Mouse (Mus musculus) 3134 (cell line): Measurements from ENCODE around the gene Stat2.
"Not testable (repeated sequence)": the region's sequence is repeated elsewhere in the genome, so short reads cannot be mapped to it uniquely, and the experiment has no call there.

Experiments used
- DNase-seq: peaks from one replicate; pipeline ENCODE4 v3.0.0-alpha.2; 2011; ENCODE audit warnings: low spot score; ENCODE audit not compliant: insufficient read length; ENCODE audit errors: extremely low read depth

Gene Stat2

DNA sequence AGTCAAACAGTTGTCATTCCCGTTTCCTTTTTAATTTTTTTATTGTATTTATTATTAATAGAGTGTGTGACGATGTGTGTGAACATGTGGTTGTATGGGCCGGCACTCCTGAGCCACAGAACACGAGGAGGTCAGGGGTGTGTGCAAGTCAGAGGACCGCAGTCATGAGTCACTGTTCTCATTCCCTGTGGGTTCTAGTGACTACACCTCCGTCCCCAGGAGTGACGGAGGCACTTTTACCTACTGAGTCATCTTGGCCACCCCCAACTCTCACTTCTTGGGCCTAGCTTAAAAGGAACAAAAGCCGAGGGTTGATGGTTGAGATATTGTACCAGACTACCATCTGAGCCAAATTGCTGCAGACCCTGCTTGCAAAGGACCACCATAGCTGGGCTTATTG is 14.0 kb upstream of the Stat2 start:
- DNase-seq = peak; percentile 76

DNA sequence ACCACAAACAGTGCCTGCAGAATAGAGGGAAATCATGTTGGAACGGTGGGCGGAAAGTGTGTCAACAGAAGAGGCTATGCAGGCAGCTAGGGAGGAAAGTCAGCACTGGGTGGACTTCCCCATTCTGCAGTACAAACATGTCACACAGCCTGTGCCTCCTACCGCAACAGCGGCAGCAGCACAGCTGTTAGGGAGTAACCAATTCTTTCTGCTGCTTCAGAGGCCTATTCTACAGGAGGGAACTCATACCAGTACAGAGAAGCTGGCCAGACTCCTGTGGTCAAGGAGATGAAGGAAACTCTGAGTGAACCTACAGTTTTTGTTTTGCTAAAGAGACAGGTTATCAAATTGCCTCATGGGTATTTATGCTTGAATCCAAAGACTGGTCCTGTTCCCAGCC is 11.4 kb upstream of the Stat2 start:
- DNase-seq = no peak

DNA sequence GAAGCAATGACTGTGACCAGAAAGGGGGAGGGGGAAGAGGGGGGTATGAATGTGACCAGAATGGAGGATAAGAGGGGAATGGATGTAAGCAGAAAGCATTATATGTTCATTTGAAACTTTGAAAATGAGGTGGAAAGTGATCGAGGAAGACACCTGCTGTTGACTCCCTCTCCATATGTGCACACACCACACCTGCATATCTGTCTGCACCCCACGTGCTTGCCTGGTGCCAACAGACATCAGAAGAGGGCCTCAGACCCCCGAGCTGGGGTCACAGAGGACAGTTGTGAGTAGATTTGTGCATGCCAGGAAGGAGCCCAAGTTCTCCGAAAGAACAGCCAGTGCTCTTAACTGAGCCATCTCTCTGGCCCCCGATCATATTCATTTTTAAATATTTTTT is 10.4 kb upstream of the Stat2 start:
- no peak for DNase-seq

DNA sequence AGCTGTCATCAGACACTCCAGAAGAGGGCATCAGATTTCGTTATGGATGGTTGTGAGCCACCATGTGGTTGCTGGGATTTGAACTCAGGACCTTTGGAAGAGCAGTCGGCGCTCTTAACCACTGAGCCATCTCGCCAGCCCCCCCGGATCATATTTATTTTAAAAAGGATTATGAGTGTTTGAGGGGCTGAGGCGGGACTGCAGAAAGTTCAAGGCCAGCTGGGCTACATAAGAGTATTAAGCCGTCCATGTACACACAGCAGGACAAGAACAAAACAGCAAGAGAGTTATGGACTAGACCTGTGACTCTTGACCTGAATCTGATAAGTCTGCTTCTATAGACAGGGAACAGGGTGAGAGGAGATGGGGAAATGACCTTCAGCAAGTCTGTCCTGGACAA is 10.0 kb upstream of the Stat2 start:
- not testable (repeated sequence) for DNase-seq

DNA sequence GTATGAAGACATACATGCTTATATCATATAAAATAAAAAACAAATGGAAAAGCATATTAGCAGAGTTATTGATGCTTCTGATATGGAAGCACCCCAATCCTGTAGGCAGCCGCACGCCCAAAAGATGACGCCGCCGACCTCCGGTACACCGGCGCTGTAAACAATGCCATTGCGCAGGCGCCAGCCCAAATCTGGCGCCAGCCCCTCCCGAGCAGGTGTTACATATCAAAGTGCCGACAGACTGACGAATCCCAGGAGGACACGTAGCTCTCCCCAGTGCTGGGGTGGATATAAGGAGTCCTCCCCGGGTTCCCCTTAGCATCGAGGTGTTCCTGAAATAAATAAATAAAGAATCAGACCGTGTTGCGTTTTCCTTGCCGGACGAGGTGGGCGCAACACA is 8.1 kb upstream of the Stat2 start:
- no peak for DNase-seq

DNA sequence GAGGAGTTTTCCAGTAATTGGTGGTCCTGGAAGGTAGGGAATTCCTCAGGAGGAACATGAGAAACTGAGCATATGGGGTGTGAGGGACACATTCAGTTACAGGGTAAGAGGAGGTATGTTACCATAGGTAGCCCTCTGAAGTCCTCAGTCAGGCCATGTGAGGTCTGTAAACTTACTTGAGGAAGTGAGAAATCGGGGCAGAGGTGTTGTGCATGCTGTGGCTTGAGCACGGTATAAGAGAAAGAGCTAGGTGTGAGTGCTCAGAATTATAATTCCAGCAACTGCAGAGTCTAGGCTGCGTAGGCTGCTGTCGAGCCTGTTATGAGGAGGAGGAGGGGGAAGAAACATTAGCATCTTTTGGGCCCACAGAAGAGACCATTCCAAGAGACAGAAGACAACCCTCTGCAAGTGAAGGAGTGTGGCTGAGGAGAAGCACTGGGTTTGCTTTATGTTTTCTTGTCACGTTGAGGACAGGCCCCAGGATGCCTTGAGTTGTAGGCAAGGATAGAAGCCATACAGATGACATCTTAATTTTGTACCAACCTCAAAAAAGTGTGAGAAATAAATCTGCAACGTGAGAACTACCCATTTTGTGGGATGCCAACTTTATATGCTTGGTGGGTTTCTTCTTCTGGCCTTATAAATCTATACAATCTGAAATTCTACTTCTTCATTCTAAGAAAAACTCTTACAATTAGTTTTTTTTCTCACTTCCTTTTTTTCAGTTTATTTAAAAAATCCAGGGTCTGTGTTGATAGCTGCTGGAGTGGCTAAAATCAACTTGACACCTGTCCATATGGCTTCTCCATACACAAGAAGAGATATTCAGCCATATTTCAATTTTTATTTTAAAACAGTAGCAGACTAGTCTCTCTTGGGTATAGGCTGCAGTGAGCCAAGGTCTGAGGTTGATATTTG is 6.7 kb upstream of the Stat2 start:
- DNase-seq = no peak

DNA sequence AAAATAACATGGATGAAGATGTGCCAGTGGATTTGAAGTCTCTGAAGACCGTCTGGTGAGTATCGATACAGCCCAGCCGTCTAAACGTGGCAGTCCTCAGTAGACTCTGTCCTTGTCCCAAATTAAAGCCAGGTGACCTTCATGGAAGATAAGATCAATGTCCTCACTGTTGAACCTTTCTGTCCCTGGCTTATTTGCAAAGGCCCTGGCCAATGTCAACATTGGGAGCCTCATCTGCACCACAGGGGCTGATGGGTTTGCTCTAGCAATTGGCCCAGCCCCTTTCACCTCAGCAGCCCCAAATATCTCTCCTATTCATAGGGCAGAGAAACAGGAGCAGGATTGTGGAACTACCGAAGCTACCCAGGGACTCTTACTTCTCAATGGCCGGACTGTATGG is 2.0 kb upstream of the Stat2 start, which contains the start of gene Apof:
TSS of gene Apof (plus strand) at position 301 of the 400 bp plus-strand sequence.
- DNase-seq = no peak

DNA sequence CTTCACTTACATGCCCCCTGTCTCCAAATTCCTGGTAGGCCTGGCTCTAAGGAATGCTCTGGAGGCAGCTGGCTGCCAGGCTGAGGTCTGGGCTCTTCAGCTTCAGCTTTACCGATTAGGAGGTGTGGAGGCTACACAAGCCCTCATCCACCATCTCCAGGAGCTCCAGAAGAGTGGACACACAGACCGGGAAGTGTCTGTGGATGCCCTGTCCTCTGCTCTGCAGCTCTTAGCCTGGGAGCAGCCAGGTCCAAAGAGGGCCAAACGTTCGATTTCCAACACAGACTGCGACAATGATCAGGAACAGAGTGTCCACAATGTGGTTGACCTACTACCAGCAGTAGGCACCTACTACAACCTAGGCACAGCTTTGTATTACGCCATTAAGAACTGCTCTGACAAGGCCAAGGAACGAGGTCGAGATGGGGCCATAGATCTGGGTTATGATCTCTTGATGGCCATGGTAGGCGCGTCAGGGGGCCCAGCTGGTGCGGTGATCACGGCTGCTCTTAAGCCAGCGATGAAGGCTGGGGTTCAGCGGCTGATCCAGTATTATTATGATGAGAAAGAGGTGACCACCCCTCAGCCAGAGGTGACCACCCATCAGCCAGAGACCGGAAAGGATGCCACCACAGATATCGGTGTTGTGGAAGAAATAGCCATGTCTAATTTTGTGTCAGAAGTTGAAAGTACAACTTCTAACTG is 1.0 kb upstream of the Stat2 start:
- DNase-seq = no peak

DNA sequence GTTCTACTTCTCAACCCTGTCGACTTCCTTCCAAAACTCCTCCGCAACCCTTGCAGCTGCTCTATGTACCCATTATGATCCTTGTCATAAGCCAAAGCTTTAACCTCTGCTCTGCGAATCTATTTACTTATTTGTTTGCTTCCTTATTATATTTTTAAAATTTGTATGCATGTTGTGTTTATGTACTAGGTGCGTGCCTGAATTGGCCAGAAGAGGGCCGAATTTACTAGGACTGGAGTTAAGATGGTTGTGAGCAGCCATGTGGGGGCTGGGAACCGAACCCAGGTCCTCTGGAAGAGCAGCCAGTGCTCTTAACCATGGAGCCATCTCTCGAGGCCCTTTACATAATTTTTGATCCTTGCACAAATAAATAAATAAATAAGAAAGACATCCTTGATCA is 507 bp downstream of the Stat2 start:
- DNase-seq = no peak

DNA sequence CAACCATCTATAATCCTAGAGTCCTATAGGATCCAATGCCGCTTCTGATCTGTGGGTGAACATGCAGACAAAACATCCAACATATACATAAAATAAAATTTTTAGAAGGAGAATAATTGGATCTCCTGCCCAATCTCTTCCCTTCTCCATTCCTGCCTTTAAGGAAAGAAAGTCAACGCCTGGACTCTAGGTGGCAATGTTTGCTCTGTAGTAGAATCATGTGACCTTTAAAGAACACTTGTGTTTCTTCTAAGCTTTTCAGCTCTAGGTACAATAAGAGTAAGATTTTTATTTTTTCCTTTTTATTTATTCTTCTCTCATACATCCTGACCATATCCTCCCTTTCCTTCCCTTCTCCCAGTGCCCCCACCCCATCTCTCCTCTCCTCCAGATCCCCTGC is 1.5 kb downstream of the Stat2 start:
- no peak for DNase-seq

DNA sequence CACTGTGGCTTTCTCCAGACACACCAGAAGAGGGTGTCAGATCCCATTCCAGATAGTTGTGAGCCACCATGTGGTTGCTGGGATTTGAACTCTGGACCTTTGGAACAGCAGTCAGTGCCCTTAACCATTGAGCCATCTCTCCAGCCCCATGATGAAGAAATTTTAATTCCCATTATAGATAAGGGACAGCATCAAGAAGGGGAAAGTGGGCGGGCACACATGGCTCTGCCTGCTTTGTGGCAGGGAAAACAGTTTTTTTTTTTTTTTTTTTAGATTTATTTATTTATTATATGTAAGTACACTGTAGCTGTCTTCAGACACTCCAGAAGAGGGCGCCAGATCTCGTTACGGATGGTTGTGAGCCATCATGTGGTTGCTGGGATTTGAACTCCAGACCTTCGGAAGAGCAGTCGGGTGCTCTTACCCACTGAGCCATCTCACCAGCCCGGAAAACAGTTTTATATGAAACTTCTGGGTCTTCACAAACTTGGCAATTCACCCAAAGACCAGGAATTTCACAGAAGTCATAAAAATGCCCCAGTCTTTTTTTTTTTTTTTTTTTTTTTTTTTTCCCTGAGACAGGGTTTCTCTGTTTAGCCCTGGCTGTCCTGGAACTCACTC is 2.6 kb downstream of the Stat2 start:
- DNase-seq = not testable (repeated sequence)

DNA sequence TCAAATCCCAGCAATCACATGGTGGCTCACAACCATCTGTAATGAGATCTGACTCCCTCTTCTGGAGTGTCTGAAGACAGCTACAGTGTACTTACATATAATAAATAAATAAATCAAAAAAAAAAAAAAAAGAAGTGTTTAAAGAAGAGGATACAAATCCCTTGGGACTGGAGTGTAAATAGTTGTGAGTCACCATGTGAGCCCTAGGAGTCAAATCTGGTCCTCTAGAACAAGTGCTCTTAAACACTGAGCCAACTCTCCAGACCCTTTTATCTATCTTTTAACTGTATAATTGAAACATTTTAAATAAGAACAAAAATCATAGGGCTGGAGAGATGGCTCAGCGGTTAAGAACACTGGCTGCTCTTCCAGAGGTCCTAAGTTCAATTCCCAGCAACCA is 5.0 kb downstream of the Stat2 start:
- not testable (repeated sequence) for DNase-seq

DNA sequence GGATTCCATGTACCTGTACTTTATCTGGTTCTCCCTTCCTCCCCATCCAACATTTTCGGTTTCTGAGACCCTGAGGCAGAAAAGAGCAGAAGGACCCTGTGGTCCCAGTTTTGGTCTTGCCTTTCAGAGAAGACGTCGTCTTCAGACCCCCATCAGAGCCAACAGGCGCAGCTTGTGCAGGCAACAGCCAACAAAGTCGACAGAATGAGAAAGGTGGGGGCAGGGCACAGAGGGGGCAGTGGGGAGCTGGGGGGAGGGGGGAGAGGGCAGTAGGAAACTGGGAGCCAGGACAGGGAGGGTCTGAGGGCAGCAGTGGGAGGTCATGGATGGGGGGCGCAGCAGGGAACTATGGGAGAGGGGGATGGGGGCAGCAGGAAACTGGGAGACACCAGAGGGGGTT is 7.8 kb downstream of the Stat2 start:
- no peak for DNase-seq

DNA sequence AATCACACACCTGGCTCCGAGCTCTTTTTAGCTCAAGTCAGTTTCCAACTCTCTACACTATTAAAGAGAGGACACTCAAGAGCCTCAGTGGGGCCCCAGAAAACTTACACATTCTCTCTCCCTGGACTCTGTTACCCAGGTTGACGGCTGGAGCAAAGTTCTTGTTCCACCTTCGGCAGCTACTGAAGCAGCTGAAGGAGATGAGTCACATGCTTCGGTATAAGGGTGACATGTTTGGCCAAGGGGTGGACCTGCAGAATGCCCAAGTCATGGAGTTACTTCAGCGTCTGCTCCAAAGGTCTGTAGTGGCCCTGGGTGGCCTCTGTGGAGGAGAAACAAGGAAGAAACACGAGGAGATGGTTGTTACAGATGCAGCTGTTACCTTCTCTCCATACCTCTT is 10.6 kb downstream of the Stat2 start:
- DNase-seq = no peak

DNA sequence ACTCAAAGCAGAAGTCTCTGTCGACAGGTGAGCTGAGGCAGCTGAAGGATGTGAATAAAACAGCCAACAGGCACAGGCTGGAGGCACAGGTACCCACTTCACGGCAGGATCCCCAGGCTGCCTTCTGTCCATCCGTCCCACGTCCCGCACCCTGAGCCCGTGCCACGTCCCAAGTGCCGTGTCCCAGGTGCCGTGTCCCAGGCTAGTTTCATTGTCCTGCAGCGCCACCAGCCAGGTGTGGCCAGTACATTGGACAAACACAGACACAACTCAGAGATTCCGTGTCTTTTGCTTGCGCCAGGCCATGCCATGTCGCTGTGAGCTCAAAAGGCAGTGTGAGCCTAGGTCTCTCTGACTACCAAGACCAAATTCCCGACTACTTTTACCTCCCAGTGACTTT is 11.3 kb downstream of the Stat2 start:
- no peak for DNase-seq

DNA sequence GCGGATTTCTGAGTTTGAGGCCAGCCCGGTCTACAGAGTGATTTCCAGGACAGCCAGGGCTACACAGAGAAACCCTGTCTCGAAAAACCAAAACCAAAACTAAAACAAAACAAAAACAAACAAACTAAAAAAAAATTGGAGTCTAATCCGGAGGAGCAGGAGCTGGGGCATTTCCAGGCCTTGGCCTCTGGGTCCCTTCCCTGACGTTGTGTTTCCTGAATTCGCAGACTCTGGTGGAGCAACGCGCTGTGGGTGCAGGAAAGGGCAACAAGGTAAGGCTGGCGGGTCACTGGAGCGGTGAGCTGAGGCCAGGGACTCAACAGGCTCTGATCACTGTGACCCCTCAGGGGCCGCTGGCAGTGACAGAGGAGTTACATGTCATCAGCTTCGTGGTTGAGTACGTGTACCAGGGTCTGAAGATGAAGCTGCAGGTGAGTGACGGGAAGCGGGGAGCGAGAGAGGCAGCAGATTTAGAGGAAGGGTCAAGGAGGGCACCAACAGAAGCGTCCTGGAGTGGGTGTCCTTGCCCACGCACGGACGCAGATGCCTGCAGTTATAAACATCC is 12.6 kb downstream of the Stat2 start:
- no peak for DNase-seq

DNA sequence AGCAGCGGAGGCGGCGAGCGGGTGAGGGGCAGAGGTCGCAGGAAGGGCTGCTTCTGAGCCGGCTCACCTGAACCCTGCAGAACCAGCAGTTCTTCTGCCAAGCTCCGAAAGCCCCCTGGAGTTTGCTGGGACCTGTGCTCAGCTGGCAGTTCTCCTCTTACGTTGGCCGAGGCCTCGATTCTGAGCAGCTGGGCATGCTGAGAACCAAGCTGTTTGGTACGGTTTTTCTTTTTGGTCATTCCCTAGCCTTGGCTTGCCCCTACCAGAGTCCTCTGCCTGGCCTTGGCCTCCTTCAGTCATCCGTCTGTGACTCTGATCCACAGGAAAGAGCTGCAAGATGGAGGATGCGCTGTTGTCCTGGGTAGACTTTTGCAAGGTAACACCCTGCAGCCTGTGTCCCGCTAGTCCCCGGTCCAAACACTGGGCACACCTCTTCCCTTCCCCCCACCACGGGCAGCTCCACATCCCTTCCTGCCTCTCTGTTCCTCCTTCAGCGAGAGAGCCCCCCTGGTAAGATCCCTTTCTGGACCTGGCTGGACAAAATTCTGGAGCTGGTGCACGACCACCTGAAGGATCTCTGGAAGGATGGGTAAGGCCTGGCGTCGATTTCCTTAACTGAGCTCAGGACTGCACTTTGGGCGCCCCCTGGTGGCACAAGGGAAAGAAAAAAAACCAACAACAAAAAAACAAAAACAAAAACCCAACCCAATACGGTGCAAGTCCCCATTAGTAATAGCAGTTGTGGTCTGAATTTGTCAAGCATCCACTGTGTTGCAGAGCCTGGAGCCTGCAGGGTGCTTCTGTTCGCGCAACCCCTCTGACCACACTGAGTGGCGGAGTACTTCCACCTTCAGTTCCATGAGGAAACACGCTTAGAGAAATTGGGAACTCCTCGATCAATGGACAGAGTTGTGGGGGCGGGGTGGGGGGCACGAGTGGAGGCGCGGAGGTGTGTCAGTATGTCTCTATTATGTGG is 13.5 kb downstream of the Stat2 start:
- DNase-seq = peak; percentile 47

DNA sequence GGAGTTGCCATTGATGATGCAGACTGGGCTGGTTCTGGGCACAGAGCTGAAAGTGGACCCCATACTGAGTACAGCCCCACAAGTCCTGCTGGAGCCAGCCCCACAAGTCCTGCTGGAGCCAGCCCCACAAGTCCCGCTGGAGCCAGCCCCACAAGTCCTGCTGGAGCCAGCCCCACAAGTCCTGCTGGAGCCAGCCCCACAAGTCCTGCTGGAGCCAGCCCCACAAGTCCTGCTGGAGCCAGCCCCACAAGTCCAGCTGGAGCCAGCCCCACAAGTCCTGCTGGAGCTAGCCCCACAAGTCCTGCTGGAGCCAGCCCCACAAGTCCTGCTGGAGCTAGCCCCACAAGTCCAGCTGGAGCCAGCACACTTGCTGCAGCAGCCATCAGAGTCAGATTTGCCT is 20.2 kb downstream of the Stat2 start:
- not testable (repeated sequence) for DNase-seq

DNA sequence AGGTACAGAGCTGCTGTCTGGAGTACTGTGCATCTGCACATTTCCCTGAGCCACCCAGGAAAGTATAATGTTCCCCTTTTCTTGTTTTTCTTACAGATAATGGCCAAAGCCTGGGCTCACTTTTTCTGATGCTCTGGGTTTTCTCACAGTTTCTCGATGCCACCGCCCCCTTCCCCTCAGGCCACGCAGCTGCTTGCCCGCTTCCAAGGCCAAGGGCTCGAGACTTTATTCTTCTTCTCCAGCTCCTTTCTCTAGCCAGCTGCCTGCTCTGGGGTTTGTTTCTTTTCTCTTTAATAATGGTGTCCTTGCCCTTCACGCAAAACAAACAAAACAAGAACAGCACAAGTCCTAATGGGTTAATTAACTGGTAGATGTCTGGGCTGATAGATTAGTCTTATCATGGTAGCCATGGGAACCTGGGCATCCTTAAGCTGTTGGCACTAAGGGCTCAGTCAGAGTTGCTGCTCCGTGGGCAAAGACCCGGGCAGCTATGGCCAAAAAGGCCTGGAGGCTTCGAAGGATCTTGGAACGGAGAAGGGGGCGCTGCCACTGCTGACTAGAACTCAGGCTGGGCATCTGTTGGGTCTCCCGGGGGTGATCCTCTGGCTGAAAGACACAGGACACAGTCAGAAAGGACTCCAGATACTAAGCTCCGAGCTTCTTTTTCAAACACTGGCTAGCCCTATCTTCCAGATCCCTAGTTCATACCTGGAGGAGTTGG is 26.2 kb downstream of the Stat2 start:
- DNase-seq = no peak
